Mouse (Mus musculus) myocyte (in vitro differentiated cells): ENCODE measurements at regions not wholly inside any gene's neighbourhood (a gene's known extent, or its start where the extent isn't known, plus 50 kb on each side); places are given as distances from the start of the nearest gene placed in this dataset.

ENCODE experiments used
- H3K27me3 ChIP-seq: one replicate; pipeline ENCODE4 v1.6.1; 2011; ENCODE audit not compliant: control insufficient read depth, insufficient read depth, insufficient read length
- H3K36me3 ChIP-seq: one replicate; pipeline ENCODE4 v1.6.1; 2011; ENCODE audit not compliant: control insufficient read depth, insufficient read depth
- H3K4me2 ChIP-seq: one replicate; pipeline ENCODE4 v1.6.1; 2011; ENCODE audit warnings: low read depth, control low read depth
- H3K4me3 ChIP-seq: one replicate; pipeline ENCODE4 v1.5.1; 2011; ENCODE audit warnings: mild to moderate bottlenecking, control low read depth, moderate library complexity
- H3K79me2 ChIP-seq: one replicate; pipeline ENCODE4 v1.6.1; 2011; ENCODE audit not compliant: control insufficient read depth, insufficient read depth
- H3ac ChIP-seq: one replicate; pipeline ENCODE4 v1.6.1; 2011; ENCODE audit not compliant: control insufficient read depth, insufficient read length
- CEBPB ChIP-seq: IDR thresholded peaks from 2 replicates; pipeline ENCODE4 v1.6.1; 2011; ENCODE audit warnings: mild to moderate bottlenecking, moderate library complexity; ENCODE audit not compliant: poor library complexity, insufficient read depth, severe bottlenecking
- E2F4 ChIP-seq: IDR thresholded peaks from one replicate; pipeline ENCODE4 v1.6.1; 2011; ENCODE audit warnings: mild to moderate bottlenecking, control low read depth, moderate library complexity; ENCODE audit not compliant: insufficient read depth
- MAX ChIP-seq: IDR thresholded peaks from one replicate; pipeline ENCODE4 v1.6.1; 2011; ENCODE audit warnings: low read depth, mild to moderate bottlenecking, control low read depth
- MYOD1 ChIP-seq, 3 experiments: IDR thresholded peaks; one replicate each; pipeline ENCODE4 v1.6.1; 2011; ENCODE audit warnings: control low read depth in 2 of 3, low read depth in 2 of 3, mild to moderate bottlenecking in 2 of 3, moderate library complexity in 1 of 3; ENCODE audit not compliant: insufficient read length in 2 of 3, control insufficient read depth in 1 of 3
- MYOG ChIP-seq, 3 experiments: IDR thresholded peaks; one replicate each; pipeline ENCODE4 v1.6.1; 2011; ENCODE audit warnings: control low read depth in 2 of 3, low read depth in 2 of 3, mild to moderate bottlenecking in 2 of 3; ENCODE audit not compliant: insufficient read length in 2 of 3, control insufficient read depth in 1 of 3, insufficient read depth in 1 of 3
- POLR2A ChIP-seq: IDR thresholded peaks from one replicate; pipeline ENCODE4 v1.6.1; 2011; ENCODE audit warnings: low read depth, mild to moderate bottlenecking, control low read depth, moderate library complexity; ENCODE audit not compliant: insufficient read length
- POLR2AphosphoS2 ChIP-seq: IDR thresholded peaks from one replicate; pipeline ENCODE4 v1.6.1; 2011; ENCODE audit warnings: low read depth, control low read depth; ENCODE audit not compliant: insufficient read length
- REST ChIP-seq: IDR thresholded peaks from one replicate; pipeline ENCODE4 v1.6.1; 2011; ENCODE audit warnings: mild to moderate bottlenecking, control low read depth, moderate library complexity; ENCODE audit not compliant: insufficient read depth, insufficient read length
- SRF ChIP-seq: IDR thresholded peaks from one replicate; pipeline ENCODE4 v1.6.1; 2011; ENCODE audit warnings: low read depth; ENCODE audit not compliant: control insufficient read depth, insufficient read length
- TCF12 ChIP-seq: IDR thresholded peaks from one replicate; pipeline ENCODE4 v1.6.1; 2011; ENCODE audit warnings: mild to moderate bottlenecking, control low read depth; ENCODE audit not compliant: poor library complexity, insufficient read depth, severe bottlenecking
- TCF3 ChIP-seq: IDR thresholded peaks from one replicate; pipeline ENCODE4 v1.6.1; 2011; ENCODE audit warnings: low read depth, control low read depth; ENCODE audit not compliant: insufficient read length
- USF1 ChIP-seq: IDR thresholded peaks from one replicate; pipeline ENCODE4 v1.6.1; 2011; ENCODE audit warnings: low read depth, mild to moderate bottlenecking, control low read depth, moderate library complexity

GRCm38 (mm10) chr14:66528135-66528534 is 519.1 kb upstream of the Gulo start:
- Histone ChIP-seq H3K27me3 (no peaks in the 10 kb centered on the region), H3ac (no peak overlapping the region), H3K79me2 (no peaks in the 10 kb centered on the region), H3K4me2 (no peak overlapping the region), H3K4me3 (no peak overlapping the region), H3K36me3 (no peaks in the 10 kb centered on the region)
- TF ChIP-seq REST: peak; percentile 18
- TF ChIP-seq MYOG (IDR thresholded peaks at IDR 0.05; ENCODE audit: control insufficient read depth in 1 of 3, insufficient read depth in 1 of 3, insufficient read length in 2 of 3, low read depth in 2 of 3): no peak

GRCm38 (mm10) chr14:66527061-66527460 is 518.1 kb upstream of the Gulo start:
- Histone ChIP-seq H3K27me3 (no peaks in the 10 kb centered on the region), H3K4me3 (no peak overlapping the region), H3K36me3 (no peaks in the 10 kb centered on the region), H3K4me2 (no peak overlapping the region), H3K79me2 (no peaks in the 10 kb centered on the region), H3ac (no peak overlapping the region)
- TF ChIP-seq TCF3: no peak
- TF ChIP-seq SRF: no peak
- TF ChIP-seq E2F4: no peak
- no peak for TF ChIP-seq USF1
- no peak for TF ChIP-seq CEBPB
- TF ChIP-seq POLR2A: no peak
- no peak for TF ChIP-seq MYOD1 (IDR thresholded peaks at IDR 0.05; ENCODE audit: control insufficient read depth in 1 of 3, insufficient read length in 2 of 3, low read depth in 2 of 3)
- TF ChIP-seq MAX: no peak
- no peak for TF ChIP-seq TCF12
- no peak for TF ChIP-seq REST

DNA sequence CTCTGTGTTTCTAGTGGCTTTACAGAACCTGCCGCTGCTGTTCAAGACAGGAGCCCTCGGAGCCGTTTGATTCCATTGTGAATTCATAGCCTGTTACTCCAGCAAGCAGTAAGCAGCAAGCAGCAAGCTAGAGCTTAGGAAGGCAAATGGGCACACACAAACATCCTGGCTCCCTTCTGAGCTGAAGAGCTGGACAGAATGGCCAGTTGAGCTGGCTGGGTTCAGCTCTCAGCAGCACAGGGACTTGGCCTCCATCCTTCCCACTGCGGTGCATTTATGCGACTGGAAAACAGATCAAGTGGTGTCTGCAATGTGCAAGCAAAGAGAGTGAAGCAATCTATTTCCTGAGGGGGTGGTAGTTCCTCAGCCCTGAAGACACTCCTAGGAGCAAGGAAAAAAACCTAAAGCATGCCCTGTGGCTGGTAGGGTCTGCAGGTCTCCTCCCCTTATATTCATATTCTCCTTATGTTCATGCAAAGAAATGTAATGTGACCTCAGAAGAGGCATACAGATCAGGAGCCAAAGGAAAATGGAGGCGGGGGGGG is 513.9 kb upstream of the Gulo start:
- Histone ChIP-seq H3K4me2 (no peak overlapping the region), H3K36me3 (no peaks in the 10 kb centered on the region), H3K4me3 (no peak overlapping the region), H3K27me3 (no peaks in the 10 kb centered on the region), H3K79me2 (no peaks in the 10 kb centered on the region), H3ac (no peak overlapping the region)
- TF ChIP-seq REST (no peak), MYOG (IDR thresholded peaks at IDR 0.05; ENCODE audit: control insufficient read depth in 1 of 3, insufficient read depth in 1 of 3, insufficient read length in 2 of 3, low read depth in 2 of 3) (no peak), MYOD1 (IDR thresholded peaks at IDR 0.05; ENCODE audit: control insufficient read depth in 1 of 3, insufficient read length in 2 of 3, low read depth in 2 of 3) (no peak), SRF (no peak), TCF3 (no peak), E2F4 (no peak), USF1 (no peak), CEBPB (no peak), POLR2A (no peak), POLR2AphosphoS2 (no peak), MAX (no peak), TCF12 (no peak)

- TF ChIP-seq MYOD1 (IDR thresholded peaks at IDR 0.05; ENCODE audit: control insufficient read depth in 1 of 3, insufficient read length in 2 of 3, low read depth in 2 of 3): no peak
- TF ChIP-seq USF1: no peak
- TF ChIP-seq MYOG (IDR thresholded peaks at IDR 0.05; ENCODE audit: control insufficient read depth in 1 of 3, insufficient read depth in 1 of 3, insufficient read length in 2 of 3, low read depth in 2 of 3): no peak
- no peak for TF ChIP-seq TCF12
- TF ChIP-seq E2F4: no peak
- no peak for TF ChIP-seq CEBPB
- no peak for TF ChIP-seq SRF
- no peak for TF ChIP-seq MAX
- TF ChIP-seq POLR2AphosphoS2: no peak
- no peak for TF ChIP-seq TCF3
- no peak for TF ChIP-seq REST
- no peak for TF ChIP-seq POLR2A
- H3K79me2 ChIP-seq: no peaks in the 10 kb centered on the region
These were observed 513.0 kb upstream of the Gulo start for GRCm38 (mm10) chr14:66521836-66522629.

DNA sequence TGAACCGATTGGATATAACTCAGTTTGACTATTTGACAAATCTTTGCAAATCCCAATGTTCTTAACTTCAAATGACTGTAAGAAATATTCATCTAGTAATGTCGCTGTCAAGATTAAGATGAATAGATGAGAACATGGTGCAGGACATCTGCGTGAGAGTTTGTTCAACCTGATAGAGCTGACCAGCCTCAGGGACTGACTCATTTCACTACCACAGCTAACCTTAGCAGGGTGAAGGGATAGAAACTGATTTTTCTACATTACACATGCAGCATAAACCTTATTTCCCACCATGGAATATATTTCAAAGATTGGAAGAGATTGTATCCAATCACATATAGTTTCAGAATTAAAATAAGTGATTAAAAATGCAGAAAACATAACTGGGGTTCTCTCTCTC is 507.8 kb upstream of the Gulo start:
- Histone ChIP-seq H3ac (no peak overlapping the region), H3K27me3 (no peaks in the 10 kb centered on the region), H3K36me3 (no peaks in the 10 kb centered on the region), H3K4me3 (no peak overlapping the region), H3K79me2 (no peaks in the 10 kb centered on the region), H3K4me2 (no peak overlapping the region)
- TF ChIP-seq TCF3: no peak
- no peak for TF ChIP-seq POLR2A
- no peak for TF ChIP-seq TCF12
- no peak for TF ChIP-seq MYOD1 (IDR thresholded peaks at IDR 0.05; ENCODE audit: control insufficient read depth in 1 of 3, insufficient read length in 2 of 3, low read depth in 2 of 3)
- no peak for TF ChIP-seq CEBPB
- TF ChIP-seq USF1: no peak
- TF ChIP-seq E2F4: no peak
- TF ChIP-seq SRF: no peak
- no peak for TF ChIP-seq POLR2AphosphoS2
- TF ChIP-seq REST: no peak
- no peak for TF ChIP-seq MYOG (IDR thresholded peaks at IDR 0.05; ENCODE audit: control insufficient read depth in 1 of 3, insufficient read depth in 1 of 3, insufficient read length in 2 of 3, low read depth in 2 of 3)
- no peak for TF ChIP-seq MAX

More at GRCm38 (mm10) chr14:66521836-66522629, 513.0 kb upstream of the Gulo start:
- Histone ChIP-seq H3K4me3 (no peak overlapping the region), H3K4me2 (no peak overlapping the region), H3K36me3 (no peaks in the 10 kb centered on the region), H3ac (no peak overlapping the region), H3K27me3 (no peaks in the 10 kb centered on the region)
